ENCODE assay signal across 9 mouse cellular contexts in genomic region chr5:125497821-125498600, GRCm38 (mm10). TPM values are rescaled to one million over a fixed set of nuclear protein-coding genes. Genes with fewer than 3 reads are reported as not detected.
DNase-seq lines count a peak whose midpoint lies in the region; ATAC-seq and TF ChIP-seq lines count a peak whose summit lies in the region.
"Had no signal": no experiment of that assay in that cellular context is flagged by ENCODE, and none has a peak within 500 bp of the region (broad histone marks: within the 10 kb centered on the region; RNA-seq: fewer than 3 reads in every experiment).

No protein-coding gene starts in this region.

- no peak overlapping the region for H3K27ac ChIP-seq in heart, adult 2 months
- no peak overlapping the region for H3K27ac ChIP-seq in forebrain, embryonic 11.5 days (ENCODE audit: low read depth, low read length)
- 0 out of 2 replicates have a peak overlapping the region, but pooled peaks have one; percentile 40 for H3K27ac ChIP-seq in hindbrain, embryonic 12.5 days
- H3K27ac ChIP-seq: liver, embryonic 15.5 days had no signal

- TF ChIP-seq POLR2A in heart, adult 2 months (IDR thresholded peaks at IDR 0.05; ENCODE audit: insufficient read depth, low read depth, low read length), result no peak

- DNase-seq in heart, adult 2 months, result peak; percentile 40 to 56
- no peak for DNase-seq in heart, adult 8-10 months (ENCODE audit: low spot score)
- DNase-seq in c-Kit-positive CD71-positive TER-119-positive erythroid progenitor cells, embryonic 14.5 days (ENCODE audit: low spot score), result peak; percentile 49
- peak; percentile 81 for DNase-seq in forebrain, embryonic 11.5 days (ENCODE audit: low spot score)
- DNase-seq in left cerebral cortex, adult 11 months (ENCODE audit: low spot score), result peak; percentile 69
- peak; percentile 73 to 75 for DNase-seq in right cerebral cortex, postnatal 36 days (ENCODE audit: low spot score in 2 of 2)

- H3K36me3 ChIP-seq in heart, adult 2 months (ENCODE audit: control insufficient read depth, insufficient read depth, low read length), result no peaks in the 10 kb centered on the region
- peaks cover 2% of the 10 kb centered on the region; the same call in 1 of the 2 replicates for H3K36me3 ChIP-seq in forebrain, embryonic 11.5 days (ENCODE audit: control insufficient read depth, insufficient read depth, low read length)
- peaks cover 32% of the 10 kb centered on the region for H3K36me3 ChIP-seq in hindbrain, embryonic 12.5 days

- peak; percentile 78 for TF ChIP-seq CTCF in heart, adult 2 months (IDR thresholded peaks at IDR 0.05)

- H3K4me1 ChIP-seq in heart, adult 2 months (ENCODE audit: control insufficient read depth, insufficient read depth, low read length), result no peaks in the 10 kb centered on the region
- H3K4me1 ChIP-seq in forebrain, embryonic 11.5 days (replicated peaks; ENCODE audit: control insufficient read depth, insufficient read depth, low read length), result no peaks in the 10 kb centered on the region
- peaks cover 8% of the 10 kb centered on the region for H3K4me1 ChIP-seq in hindbrain, embryonic 12.5 days

- 72% methylated on average over 12 of the region's 12 CpGs for WGBS in heart, adult 2 months
- 67% methylated on average over 12 of the region's 12 CpGs for WGBS in forebrain, embryonic 11.5 days
- 71% methylated on average over 12 of the region's 12 CpGs for WGBS in hindbrain, embryonic 12.5 days

- H3K4me3 ChIP-seq in heart, adult 2 months, result no peak overlapping the region
- H3K4me3 ChIP-seq in forebrain, embryonic 11.5 days (ENCODE audit: low read depth, low read length), result no peak overlapping the region
- H3K4me3 ChIP-seq in hindbrain, embryonic 12.5 days, result no peak overlapping the region
- H3K4me3 ChIP-seq: liver, embryonic 15.5 days had no signal

- no peaks in the 10 kb centered on the region for H3K27me3 ChIP-seq in heart, adult 2 months (ENCODE audit: control insufficient read depth, insufficient read depth, low read length)
- no peaks in the 10 kb centered on the region for H3K27me3 ChIP-seq in forebrain, embryonic 11.5 days (ENCODE audit: control insufficient read depth, insufficient read depth, low read length)
- H3K27me3 ChIP-seq in hindbrain, embryonic 12.5 days, result no peaks in the 10 kb centered on the region
- H3K27me3 ChIP-seq: liver, embryonic 15.5 days had no signal

- no peaks in the 10 kb centered on the region for H3K79me2 ChIP-seq in heart, adult 2 months (replicated peaks; ENCODE audit: control insufficient read depth, insufficient read depth, low read length)

- TF ChIP-seq EP300 in heart, adult 2 months (IDR thresholded peaks at IDR 0.05; ENCODE audit: insufficient read depth, low read depth, low read length), result no peak

- H3K4me2 ChIP-seq in forebrain, embryonic 11.5 days (ENCODE audit: low read depth, low read length, severe bottlenecking), result no peak overlapping the region
- no peak overlapping the region for H3K4me2 ChIP-seq in hindbrain, embryonic 12.5 days (replicated peaks)
- H3K4me2 ChIP-seq: liver, embryonic 15.5 days had no signal

- no peak overlapping the region for H3K9ac ChIP-seq in heart, adult 2 months (ENCODE audit: low read depth, low read length)
- H3K9ac ChIP-seq in forebrain, embryonic 11.5 days (ENCODE audit: low read length), result no peak overlapping the region
- no peak overlapping the region for H3K9ac ChIP-seq in hindbrain, embryonic 12.5 days
- H3K9ac ChIP-seq: liver, embryonic 15.5 days had no signal

- intact Hi-C loops in heart, adult 2 months (cut with DNase I), result no loop called here

- no peaks in the 10 kb centered on the region for H3K9me3 ChIP-seq in forebrain, embryonic 11.5 days (ENCODE audit: control insufficient read depth, low read length)
- H3K9me3 ChIP-seq in hindbrain, embryonic 12.5 days (replicated peaks), result no peaks in the 10 kb centered on the region
- H3K9me3 ChIP-seq: liver, embryonic 15.5 days had no signal

- ATAC-seq in forebrain, embryonic 11.5 days (replicated peaks; ENCODE audit: low FRiP score), result peak; percentile 64; the same call in 1 of the 2 replicates
- peak; percentile 71; the same call in 1 of the 2 replicates for ATAC-seq in hindbrain, embryonic 12.5 days (ENCODE audit: low FRiP score)
- peak; percentile 93 for ATAC-seq in megakaryocyte-erythroid progenitor cell, adult 5-6 weeks (replicated peaks; ENCODE audit: low FRiP score, low TSS enrichment, poor library complexity, severe bottlenecking)

RNA-seq across cellular contexts. Expression of gene Aacs, which starts 22.4 kb away (rescaled TPM):
- total RNA-seq in heart, adult 2 months (2021), result 1 to 10 TPM; 3.3 to 3.9 TPM
- 9.8 and 17.7 TPM in 2 replicates for polyA plus RNA-seq in heart, adult 2 months (2012; rRNA removed)
- 1 to 10 TPM; 2.2 to 4.3 (median 3.1) TPM for total RNA-seq in heart, adult 8-10 months (2022)
- polyA plus RNA-seq in forebrain, embryonic 11.5 days (2014; fragmentation: Nextera tagmentation; extraction: Ambion mirVana), result 55.4 and 56.6 TPM in 2 replicates
- 62.2 and 64.4 TPM in 2 replicates for polyA plus RNA-seq in hindbrain, embryonic 12.5 days (2016; fragmentation: Nextera tagmentation; extraction: Ambion mirVana)
- total RNA-seq in megakaryocyte-erythroid progenitor cell, adult 5-6 weeks (2014; fragmentation: Nextera tagmentation), result 8.4 and 8.7 TPM in 2 replicates
- total RNA-seq in megakaryocyte-erythroid progenitor cell, adult 5-6 weeks (2017), result 3.2 and 3.8 TPM in 2 replicates

RNA-seq across cellular contexts. Expression of gene Tmem132b, which starts 33.6 kb away (rescaled TPM):
- total RNA-seq in heart, adult 2 months (2021), result not detected
- not detected in 2 replicates for polyA plus RNA-seq in heart, adult 2 months (2012; rRNA removed)
- total RNA-seq in heart, adult 8-10 months (2022), result under 1 TPM in 3 of 4 experiments, not detected in 1; 0.03 to 0.31 (median 0.03) TPM
- polyA plus RNA-seq in forebrain, embryonic 11.5 days (2014; fragmentation: Nextera tagmentation; extraction: Ambion mirVana), result 0.67 and 1.0 TPM in 2 replicates
- 2.4 and 3.1 TPM in 2 replicates for polyA plus RNA-seq in hindbrain, embryonic 12.5 days (2016; fragmentation: Nextera tagmentation; extraction: Ambion mirVana)
- total RNA-seq in megakaryocyte-erythroid progenitor cell, adult 5-6 weeks (2014; fragmentation: Nextera tagmentation), result not detected in 2 replicates
- not detected in 2 replicates for total RNA-seq in megakaryocyte-erythroid progenitor cell, adult 5-6 weeks (2017)
- polyA plus RNA-seq: liver, embryonic 15.5 days had no signal

RNA-seq across cellular contexts. Expression of gene Bri3bp, which starts 56.6 kb away (rescaled TPM):
- total RNA-seq in heart, adult 2 months (2021), result 10 to 100 TPM; 52.2 to 52.4 TPM
- polyA plus RNA-seq in heart, adult 2 months (2012; rRNA removed), result 31.4 and 31.5 TPM in 2 replicates
- total RNA-seq in heart, adult 8-10 months (2022), result 10 to 100 TPM; 44.4 to 61.8 (median 45.5) TPM
- polyA plus RNA-seq in forebrain, embryonic 11.5 days (2014; fragmentation: Nextera tagmentation; extraction: Ambion mirVana), result 44.1 TPM in 2 replicates
- 38.1 and 39.9 TPM in 2 replicates for polyA plus RNA-seq in hindbrain, embryonic 12.5 days (2016; fragmentation: Nextera tagmentation; extraction: Ambion mirVana)
- 37.4 and 77.0 TPM in 2 replicates for total RNA-seq in megakaryocyte-erythroid progenitor cell, adult 5-6 weeks (2014; fragmentation: Nextera tagmentation)
- total RNA-seq in megakaryocyte-erythroid progenitor cell, adult 5-6 weeks (2017), result 28.5 and 31.3 TPM in 2 replicates
